Mouse (Mus musculus): ENCODE results near the gene Fam161a. TPM values are rescaled to one million over a fixed set of nuclear protein-coding genes. Genes with fewer than 3 reads are reported as not detected.

The Fam161a gene
- total RNA-seq (2023), result 1 to 10 TPM; 3.7 to 3.8 TPM

GRCm38 (mm10) chr11:23007481-23008180, at the start of gene Fam161a:
Fam161a (plus strand) TSS chr11:23007531.

DNA sequence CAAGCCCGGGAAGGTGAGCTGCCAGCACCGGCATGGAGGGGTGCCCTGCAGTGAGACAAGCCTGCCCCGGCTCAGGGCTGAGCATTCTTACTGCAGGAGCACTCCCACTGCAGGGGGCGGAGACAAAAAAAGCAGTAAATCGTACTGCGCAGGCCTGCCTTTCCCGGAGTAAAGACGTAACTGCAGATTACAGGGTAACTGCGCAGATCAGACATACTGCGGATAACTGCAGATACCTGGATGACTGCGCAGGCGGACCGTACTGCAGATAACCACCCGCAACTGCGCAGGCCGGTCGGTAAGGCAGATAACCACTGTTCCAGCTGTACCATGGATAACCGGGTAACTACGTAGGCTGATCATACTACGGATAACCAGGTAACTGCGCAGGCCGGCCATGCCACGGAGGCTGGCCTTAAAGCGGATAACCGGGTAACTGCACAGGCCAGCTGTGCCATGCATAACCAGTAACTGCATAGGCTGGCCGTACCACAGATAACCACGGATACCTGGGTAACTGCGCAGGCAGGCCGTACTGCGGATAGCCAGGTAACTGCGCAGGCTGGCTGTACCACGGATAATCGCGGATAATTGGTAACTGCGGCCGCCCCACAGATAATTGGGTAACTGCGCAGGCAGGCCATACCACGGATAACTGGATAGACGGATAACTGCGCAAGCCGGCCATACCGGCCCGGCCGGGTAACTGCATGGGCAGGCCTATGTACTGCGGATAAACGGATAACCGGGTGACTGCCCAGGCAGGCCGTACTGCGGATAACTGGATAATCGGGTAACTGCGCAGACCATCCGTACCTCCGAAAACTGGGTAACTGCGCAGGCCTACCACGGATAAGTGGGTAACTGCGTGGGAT, 35.3 kb upstream of the Fam161a start, which contains the start of gene Zrsr1:
Gene Zrsr1, plus strand, starts transcription at position 171 of the 875 bp plus-strand sequence.

GRCm38 (mm10) chr11:22981984-22982757, 25.2 kb upstream of the Fam161a start, which contains the start of the genes Gm28048 and Commd1:
Gm28048 (minus strand) TSS chr11:22982090.
Commd1 (minus strand) TSS chr11:22982382.

DNA sequence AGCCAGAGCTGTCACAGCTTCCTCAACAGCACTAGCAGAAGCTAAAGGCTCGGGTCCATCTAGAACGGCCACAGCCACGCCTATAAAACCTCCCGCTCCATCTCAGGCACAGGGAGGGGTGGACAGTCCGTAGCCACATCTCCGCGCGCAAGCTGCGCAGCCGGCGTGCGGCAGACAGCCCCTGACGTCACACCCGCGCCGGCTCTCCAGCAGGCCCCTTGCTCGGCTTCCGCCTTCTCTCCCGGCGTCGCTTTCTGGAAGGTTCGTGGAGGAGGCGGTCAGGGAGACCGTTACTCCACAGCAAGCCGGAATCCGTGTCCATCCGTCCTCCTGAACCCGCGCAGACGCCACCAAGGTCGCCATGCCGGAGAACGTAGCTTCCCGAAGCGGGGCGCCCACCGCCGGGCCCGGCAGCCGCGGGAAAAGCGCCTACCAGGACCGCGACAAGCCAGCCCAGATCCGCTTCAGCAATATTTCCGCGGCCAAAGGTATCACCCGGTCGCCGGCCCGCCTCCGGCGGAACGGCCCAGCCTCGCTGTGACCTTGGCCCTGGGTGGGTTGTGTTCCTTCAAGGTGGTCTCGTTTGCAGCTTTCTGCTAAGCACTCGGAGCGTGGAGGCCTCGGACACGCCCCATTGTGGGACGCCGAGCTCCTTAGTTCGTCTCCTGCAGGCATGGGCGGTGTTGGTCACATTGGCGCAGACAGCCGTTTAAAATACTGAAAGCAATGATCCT, 16.8 kb upstream of the Fam161a start, which contains the start of gene Cct4:
Gene Cct4, plus strand, starts transcription at position 127 of the 734 bp plus-strand sequence.

Other genes with a start within 250 kb of the Fam161a start
- gene B3gnt2, start 146.6 kb upstream of the Fam161a start, total RNA-seq (2023), result 10 to 100 TPM; 47.2 to 53.7 TPM
- gene Zrsr1, start 35.5 kb upstream of the Fam161a start, total RNA-seq (2023), result 10 to 100 TPM; 14.4 to 16.2 TPM
- 10 to 100 TPM; 23.5 to 33.7 TPM for gene Gm28048, start 25.4 kb upstream of the Fam161a start, total RNA-seq (2023)
- 10 to 100 TPM; 61.0 to 61.9 TPM for gene Commd1, start 25.1 kb upstream of the Fam161a start, total RNA-seq (2023)
- 10 to 100 TPM; 91.9 to 99.5 TPM for gene Cct4, start 17.0 kb upstream of the Fam161a start, total RNA-seq (2023)
- gene Xpo1, start 248.5 kb downstream of the Fam161a start, total RNA-seq (2023), result 10 to 100 TPM; 78.6 to 81.9 TPM

Measured in neutrophil, adult 83 days (primary cell).